Mouse (Mus musculus) bone marrow macrophage, adult 2 months (primary cell): ENCODE data around the gene Ybx2. TPM values are rescaled to one million over a fixed set of nuclear protein-coding genes. Genes with fewer than 3 reads are reported as not detected.
A peak's percentile ranks its signal among the peaks of the same experiment; 100 is the strongest.

Experiments used
- H3K27ac ChIP-seq: 2 replicates; pipeline ENCODE4 v1.5.1; 2012; ENCODE audit warnings: low read depth, low read length; ENCODE audit not compliant: insufficient read depth
- H3K4me1 ChIP-seq: 2 replicates; pipeline ENCODE4 v1.6.1; 2012; ENCODE audit warnings: low read length; ENCODE audit not compliant: control insufficient read depth, insufficient read depth
- H3K4me3 ChIP-seq: 2 replicates; pipeline ENCODE4 v1.5.1; 2012; ENCODE audit warnings: mild to moderate bottlenecking, low read length, moderate library complexity; ENCODE audit not compliant: insufficient read depth
- CTCF ChIP-seq: IDR thresholded peaks from 2 replicates; pipeline ENCODE4 v1.5.1; 2012; ENCODE audit warnings: low read depth, mild to moderate bottlenecking, low read length, moderate library complexity
- POLR2A ChIP-seq: IDR thresholded peaks from 2 replicates; pipeline ENCODE4 v1.6.1; 2012; ENCODE audit warnings: mild to moderate bottlenecking, low read depth, low read length, borderline replicate concordance
- polyA plus RNA-seq: library from polyadenylated mRNA; stranded (reverse); fragments of >200 nt; gene quantifications from 2 replicates; pipeline ENCODE4 v1.2.4, GENCODE M21; 2012; ENCODE audit not compliant: missing spikeins, insufficient read depth, insufficient read length

The Ybx2 gene
- polyA plus RNA-seq, 1 experiment = not detected

- peaks cover 4% of the 10 kb centered on the region; the same call in 1 of the 2 replicates for H3K4me1 ChIP-seq
- no peak overlapping the region for H3K27ac ChIP-seq
- H3K4me3 ChIP-seq = peak overlapping the region; percentile 72
- TF ChIP-seq POLR2A (no peak), CTCF (no peak)
These were observed 32.6 kb upstream of the Ybx2 start for GRCm38 (mm10) chr11:69902972-69903371.

DNA sequence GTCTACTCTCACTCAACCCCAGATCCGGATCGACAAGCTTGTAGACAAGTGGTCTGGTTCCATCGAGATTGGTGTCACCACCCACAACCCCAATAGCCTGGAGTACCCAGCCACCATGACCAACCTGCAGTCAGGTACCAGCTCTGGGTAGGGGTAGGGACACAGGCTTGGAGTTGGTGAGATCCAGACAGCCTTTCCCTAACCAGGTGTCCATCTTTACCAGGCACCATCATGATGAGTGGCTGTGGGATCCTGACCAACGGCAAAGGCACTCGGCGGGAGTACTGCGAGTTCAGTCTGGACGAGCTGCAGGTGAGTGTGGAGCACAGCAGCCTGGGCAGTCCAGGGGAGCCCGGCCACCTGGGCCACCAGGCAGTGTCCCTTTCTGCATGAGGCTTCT, 31.3 kb upstream of the Ybx2 start:
- Histone ChIP-seq H3K4me1 (peaks cover 4% of the 10 kb centered on the region; the same call in 1 of the 2 replicates), H3K4me3 (no peak overlapping the region), H3K27ac (no peak overlapping the region)
- TF ChIP-seq POLR2A = no peak
- TF ChIP-seq CTCF = no peak

- Histone ChIP-seq H3K4me3 (no peak overlapping the region), H3K27ac (no peak overlapping the region), H3K4me1 (peaks cover 3% of the 10 kb centered on the region; the same call in 1 of the 2 replicates)
- TF ChIP-seq CTCF (no peak), POLR2A (no peak)
These were observed 27.0 kb upstream of the Ybx2 start for GRCm38 (mm10) chr11:69908645-69909044.

- no peak for TF ChIP-seq CTCF
- no peak for TF ChIP-seq POLR2A
- H3K4me1 ChIP-seq = peaks cover 3% of the 10 kb centered on the region; the same call in 1 of the 2 replicates
- no peak overlapping the region for H3K27ac ChIP-seq
- no peak overlapping the region for H3K4me3 ChIP-seq
These were observed 26.4 kb upstream of the Ybx2 start for GRCm38 (mm10) chr11:69909174-69909573.

DNA sequence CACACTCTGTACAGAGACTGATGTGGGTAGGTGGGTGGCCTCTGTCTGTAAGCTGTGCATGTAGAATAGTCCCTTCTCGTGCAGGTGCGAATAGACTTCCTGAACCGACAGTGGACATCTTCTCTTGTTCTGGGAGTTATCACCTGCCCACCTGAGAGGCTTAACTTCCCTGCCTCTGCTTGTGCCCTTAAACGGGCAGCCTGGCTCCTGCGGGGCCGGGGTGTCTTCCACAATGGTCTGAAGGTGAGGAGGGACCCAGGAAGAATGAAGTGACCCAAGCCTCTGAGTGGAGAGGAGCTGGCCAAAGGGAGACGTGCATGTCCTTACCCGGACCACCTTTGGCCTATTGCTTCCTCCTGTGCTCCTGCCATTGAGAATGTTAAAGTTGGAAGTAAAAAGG, 25.4 kb upstream of the Ybx2 start:
- peaks cover 3% of the 10 kb centered on the region; the same call in 1 of the 2 replicates for H3K4me1 ChIP-seq
- no peak for TF ChIP-seq POLR2A
- TF ChIP-seq CTCF = no peak
- H3K4me3 ChIP-seq = no peak overlapping the region
- no peak overlapping the region for H3K27ac ChIP-seq

GRCm38 (mm10) chr11:69910781-69911560, 24.6 kb upstream of the Ybx2 start:
- TF ChIP-seq CTCF = no peak
- no peak for TF ChIP-seq POLR2A
- H3K4me3 ChIP-seq = no peak overlapping the region
- no peak overlapping the region for H3K27ac ChIP-seq
- peaks cover 6% of the 10 kb centered on the region for H3K4me1 ChIP-seq

GRCm38 (mm10) chr11:69911701-69912100, 23.9 kb upstream of the Ybx2 start:
- peaks cover 11% of the 10 kb centered on the region for H3K4me1 ChIP-seq
- H3K4me3 ChIP-seq = no peak overlapping the region
- TF ChIP-seq CTCF (no peak), POLR2A (no peak)

DNA sequence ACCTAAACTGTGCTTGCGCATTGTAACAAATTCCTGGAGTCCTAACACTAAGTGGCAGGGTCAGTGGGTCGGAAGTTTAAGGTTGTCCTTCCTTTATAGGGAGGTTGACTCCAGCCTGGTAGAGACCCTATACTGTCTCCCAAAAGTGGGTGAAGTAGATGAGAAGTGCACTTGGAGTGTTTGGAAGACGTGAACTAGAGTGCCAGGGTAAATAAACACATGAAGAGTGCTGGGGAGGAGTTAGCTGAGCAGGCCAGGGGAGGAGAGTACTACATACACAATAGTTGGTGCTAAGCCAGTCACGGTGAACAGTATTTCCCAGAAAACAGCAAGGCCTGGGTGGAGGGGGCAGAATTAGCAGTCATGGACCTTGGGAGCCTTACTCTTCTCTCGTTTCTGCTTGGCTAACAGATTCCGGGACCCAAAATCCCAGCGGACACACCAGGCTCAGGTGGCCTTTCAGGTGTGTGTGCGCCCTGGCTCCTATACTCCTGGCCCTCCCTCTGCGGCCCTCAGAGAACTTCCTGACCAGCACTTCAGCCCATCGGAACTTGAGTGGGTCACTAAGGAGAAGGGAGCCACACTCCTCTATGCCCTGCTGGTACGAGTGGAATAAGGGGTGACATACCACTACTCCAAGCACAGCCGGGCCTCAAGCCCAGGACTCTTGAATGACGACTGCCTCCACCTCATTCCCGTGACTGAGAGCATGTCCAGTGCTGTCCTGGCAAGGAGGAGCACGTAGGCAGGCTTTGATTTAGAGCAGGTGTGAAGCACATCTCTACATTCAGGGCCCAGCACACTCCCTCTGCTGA, 22.7 kb upstream of the Ybx2 start:
- Histone ChIP-seq H3K4me3 (peak overlapping the region; percentile 69), H3K4me1 (peaks cover 16% of the 10 kb centered on the region), H3K27ac (no peak overlapping the region; the same call in 1 of the 2 replicates)
- no peak for TF ChIP-seq CTCF
- no peak for TF ChIP-seq POLR2A

More at GRCm38 (mm10) chr11:69911701-69912100, 23.9 kb upstream of the Ybx2 start:
- H3K27ac ChIP-seq = no peak overlapping the region

DNA sequence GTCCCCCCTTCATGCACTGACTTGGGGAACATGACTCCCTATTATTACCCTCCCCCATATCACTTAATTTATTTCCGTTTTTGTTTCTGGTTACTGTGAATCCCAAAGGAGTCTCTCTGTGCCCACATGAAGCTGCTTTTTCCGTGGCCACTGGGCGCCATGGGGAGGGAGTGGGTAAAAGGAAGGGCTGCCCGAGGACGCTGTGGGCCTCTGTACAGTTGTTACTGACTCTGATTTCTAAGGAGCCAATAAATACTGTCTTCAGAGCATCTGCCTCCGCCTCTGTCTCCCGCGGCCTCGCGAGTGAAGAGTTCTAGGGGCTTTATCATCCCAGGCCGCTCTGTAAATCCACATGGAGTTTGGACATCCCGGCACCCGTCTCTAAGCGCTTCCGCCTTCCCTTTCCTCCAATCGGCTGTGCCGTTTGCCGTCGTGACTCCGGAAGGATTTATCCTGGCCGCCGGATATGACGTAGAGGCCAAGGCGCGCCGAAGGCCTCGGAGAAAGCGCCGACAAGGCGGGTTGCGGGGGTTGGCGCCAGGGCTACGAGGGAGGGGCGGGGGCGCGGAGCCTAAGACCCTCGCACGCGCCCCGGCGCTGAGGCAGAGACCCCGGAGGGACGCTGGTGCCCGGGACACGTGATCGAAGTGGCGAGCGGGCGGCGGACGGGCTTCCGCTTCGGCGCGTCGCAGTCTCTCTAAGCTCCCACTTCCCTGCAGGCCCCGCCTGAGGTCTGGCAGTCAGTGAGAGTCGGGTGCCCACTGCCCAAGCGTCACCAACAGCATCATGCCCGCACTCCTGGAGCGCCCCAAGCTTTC, 21.8 kb upstream of the Ybx2 start, which contains the start of gene Gps2:
TSS of gene Gps2 (plus strand) at position 335 of the 818 bp plus-strand sequence.
- TF ChIP-seq CTCF (no peak), POLR2A (no peak)
- Histone ChIP-seq H3K27ac (peak within 1 kb of the TSS; percentile 59), H3K4me1 (peaks cover 24% of the 10 kb centered on the region), H3K4me3 (peak within 1 kb of the TSS; percentile 69)

DNA sequence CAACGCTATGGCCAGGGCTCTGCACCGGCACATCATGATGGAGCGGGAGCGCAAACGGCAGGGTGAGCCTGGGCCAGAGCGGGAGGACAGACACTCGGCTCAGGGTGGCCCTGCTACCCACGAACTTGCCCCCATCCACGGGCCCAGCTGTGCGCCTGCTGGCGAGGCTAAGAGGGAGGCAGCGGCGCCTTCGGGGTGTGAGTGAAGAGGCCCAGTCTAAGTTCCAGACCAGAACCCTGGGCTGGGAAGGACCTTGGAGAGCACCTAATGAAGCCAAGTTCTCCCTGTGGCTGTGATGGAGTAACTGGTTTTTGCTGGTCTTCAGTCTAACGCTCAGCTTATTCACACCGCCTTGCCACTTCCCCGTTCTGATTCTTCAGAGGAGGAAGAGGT, 21.2 kb upstream of the Ybx2 start:
- peak overlapping the region; percentile 69 for H3K4me3 ChIP-seq
- TF ChIP-seq POLR2A = no peak
- TF ChIP-seq CTCF = no peak
- H3K4me1 ChIP-seq = peaks cover 26% of the 10 kb centered on the region
- peak overlapping the region; percentile 59 for H3K27ac ChIP-seq
